Mouse (Mus musculus) forebrain, embryonic 10.5 days (tissue): ENCODE results near the gene Efnb2. TPM values are rescaled to one million over a fixed set of nuclear protein-coding genes. Genes with fewer than 3 reads are reported as not detected.

Source experiments
- DNase-seq: peaks from one replicate; pipeline ENCODE4 v3.0.0-alpha.2; 2017; ENCODE audit warnings: low spot score; ENCODE audit errors: extremely low spot score
- H3K27ac ChIP-seq: fragments of 300-500 bp; sonication (generic); 2 replicates; pipeline ENCODE4 v1.5.1; 2016; ENCODE audit warnings: mild to moderate bottlenecking
- H3K27me3 ChIP-seq: fragments of 300-500 bp; sonication (generic); 2 replicates; pipeline ENCODE4 v1.6.1; 2016; ENCODE audit warnings: mild to moderate bottlenecking; ENCODE audit not compliant: poor library complexity, severe bottlenecking
- H3K36me3 ChIP-seq: fragments of 300-500 bp; sonication (generic); replicated peaks from 2 replicates; pipeline ENCODE4 v1.6.1; 2016; ENCODE audit warnings: mild to moderate bottlenecking, moderate library complexity
- H3K4me1 ChIP-seq: fragments of 300-500 bp; sonication (generic); 2 replicates; pipeline ENCODE4 v1.6.1; 2016
- H3K4me3 ChIP-seq: fragments of 300-500 bp; sonication (generic); 2 replicates; pipeline ENCODE4 v1.5.1; 2016; ENCODE audit warnings: mild to moderate bottlenecking, moderate library complexity
- H3K9me3 ChIP-seq: fragments of 300-500 bp; sonication (generic); 2 replicates; pipeline ENCODE4 v1.6.1; 2016; ENCODE audit warnings: mild to moderate bottlenecking, moderate library complexity
- WGBS: fragments of 180-500 bp; shearing (Covaris S2); methylation state at CpG from one replicate; pipeline ENCODE4 v1.1.7; 2016; 5-methylcytosine and 5-hydroxymethylcytosine counted together
- polyA plus RNA-seq: library from polyadenylated mRNA; unstranded; fragments of >200 nt; fragmentation: Nextera tagmentation; extraction: Ambion mirVana; gene quantifications from 2 replicates; pipeline ENCODE4 v1.2.1, GENCODE M21; 2016

The Efnb2 gene
- polyA plus RNA-seq: 28.7 and 29.9 TPM in 2 replicates

DNA sequence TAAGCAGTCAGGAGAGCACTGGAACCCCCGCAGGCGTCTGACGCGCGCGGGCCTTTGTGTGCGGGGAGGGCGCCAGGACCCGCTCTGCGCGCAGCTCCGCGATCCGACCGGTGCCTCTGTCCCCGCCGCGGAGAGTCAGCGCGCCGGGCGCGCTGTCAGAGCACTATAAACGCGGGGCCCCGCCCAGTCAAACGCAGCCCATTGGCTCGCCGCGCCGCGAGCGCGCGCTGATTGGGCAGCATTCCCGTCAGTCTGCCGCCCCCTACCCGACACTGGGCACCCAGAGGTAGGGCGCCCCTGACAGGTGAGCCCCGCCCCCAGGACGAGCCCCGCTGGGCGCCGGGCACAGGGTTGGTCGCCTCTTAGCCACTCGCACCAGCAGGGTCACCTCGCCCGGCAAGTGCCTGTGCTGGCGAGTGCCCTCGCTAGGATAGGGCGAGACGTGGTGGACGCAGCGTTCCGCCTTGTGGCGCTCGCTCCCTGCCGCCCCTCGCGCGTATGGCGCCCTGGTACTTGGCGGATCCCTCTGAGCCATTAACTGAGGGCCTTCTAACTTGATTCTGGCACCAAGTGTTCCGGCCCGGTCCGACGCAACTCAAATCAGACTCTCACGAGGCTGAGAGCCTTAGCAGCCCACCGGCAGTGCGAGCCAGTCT lies at the start of gene Efnb2:
Gene Efnb2, minus strand, starts transcription at position 140 of the 656 bp plus-strand sequence.
- under 1% methylated on average over 69 of the region's 70 CpGs for WGBS
- Histone ChIP-seq H3K4me3 (peak within 1 kb of the TSS; percentile 97), H3K36me3 (peaks cover 22% of the 10 kb centered on the region), H3K4me1 (peaks cover 33% of the 10 kb centered on the region), H3K27me3 (no peaks in the 10 kb centered on the region), H3K9me3 (no peaks in the 10 kb centered on the region), H3K27ac (peak within 1 kb of the TSS; percentile 98)
- peak; percentile 95 for DNase-seq

GRCm38 (mm10) chr8:8704813-8705212 lies 43.8 kb upstream of the Efnb2 start:
- WGBS: 82% methylated on average over 9 of the region's 9 CpGs
- Histone ChIP-seq H3K9me3 (no peaks in the 10 kb centered on the region), H3K4me1 (no peaks in the 10 kb centered on the region), H3K27me3 (no peaks in the 10 kb centered on the region), H3K4me3 (no peak overlapping the region), H3K36me3 (no peaks in the 10 kb centered on the region), H3K27ac (no peak overlapping the region)
- no peak for DNase-seq

DNA sequence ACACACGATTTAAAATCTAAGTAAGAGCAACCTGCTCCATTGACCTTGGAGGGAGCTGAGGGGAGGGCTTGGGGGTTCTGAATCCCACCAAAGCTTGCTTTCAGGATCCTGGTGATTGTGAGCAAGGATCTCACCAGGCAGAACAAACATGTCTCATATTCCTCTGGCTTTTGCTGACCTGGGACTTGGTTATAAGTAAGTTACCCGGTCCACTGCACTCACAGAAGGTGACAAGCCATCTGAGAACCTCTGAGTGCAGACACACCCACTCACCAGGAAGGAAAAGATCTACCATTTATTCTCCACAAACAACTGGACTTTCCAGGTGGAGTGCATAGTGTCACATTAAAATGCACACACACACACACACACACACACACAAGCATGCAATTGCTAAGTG lies 42.6 kb upstream of the Efnb2 start:
- H3K4me3 ChIP-seq: no peak overlapping the region
- no peaks in the 10 kb centered on the region for H3K4me1 ChIP-seq
- H3K27me3 ChIP-seq: no peaks in the 10 kb centered on the region
- no peak overlapping the region for H3K27ac ChIP-seq
- H3K9me3 ChIP-seq: no peaks in the 10 kb centered on the region
- H3K36me3 ChIP-seq: no peaks in the 10 kb centered on the region
- 92% methylated on average over 2 of the region's 2 CpGs for WGBS
- no peak for DNase-seq

GRCm38 (mm10) chr8:8700821-8701220 lies 39.8 kb upstream of the Efnb2 start:
- Histone ChIP-seq H3K36me3 (no peaks in the 10 kb centered on the region), H3K4me3 (no peak overlapping the region), H3K27me3 (no peaks in the 10 kb centered on the region), H3K4me1 (no peaks in the 10 kb centered on the region), H3K27ac (no peak overlapping the region), H3K9me3 (no peaks in the 10 kb centered on the region)
- no peak for DNase-seq
- WGBS: 91% methylated on average over 10 of the region's 10 CpGs

DNA sequence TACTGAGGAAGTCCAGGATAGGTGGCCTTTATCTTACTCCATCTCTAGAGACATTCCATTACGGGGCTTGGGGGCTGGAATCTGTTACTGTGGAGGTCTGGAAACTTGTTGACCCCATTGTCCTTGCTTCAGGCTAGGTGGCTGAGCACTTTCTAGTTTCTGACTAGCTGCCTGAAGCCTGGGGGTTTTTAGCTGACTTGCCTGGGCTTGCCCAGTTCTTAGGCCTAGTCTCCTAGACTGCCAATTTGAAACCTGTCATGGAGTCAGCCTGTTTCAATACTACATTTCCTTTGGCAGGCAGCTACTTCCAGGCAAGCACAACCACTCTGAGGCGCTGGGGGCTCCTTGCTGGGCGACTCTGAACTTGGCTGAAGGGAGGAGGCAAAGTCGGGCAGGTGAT lies 39.2 kb upstream of the Efnb2 start:
- Histone ChIP-seq H3K36me3 (no peaks in the 10 kb centered on the region), H3K9me3 (no peaks in the 10 kb centered on the region), H3K27me3 (no peaks in the 10 kb centered on the region), H3K4me3 (no peak overlapping the region), H3K4me1 (no peaks in the 10 kb centered on the region), H3K27ac (no peak overlapping the region)
- 77% methylated on average over 4 of the region's 4 CpGs for WGBS
- no peak for DNase-seq

GRCm38 (mm10) chr8:8690146-8691092 lies 29.4 kb upstream of the Efnb2 start, which contains the start of gene Arglu1:
TSS of gene Arglu1 (minus strand) at chr8:8690521.
- WGBS: under 1% methylated on average over 80 of the region's 81 CpGs
- peak within 1 kb of the TSS; percentile 90 for H3K4me3 ChIP-seq
- H3K9me3 ChIP-seq: no peaks in the 10 kb centered on the region
- 0 out of 2 replicates have a peak, but pooled peaks cover 6% of the 10 kb centered on the region for H3K36me3 ChIP-seq
- peak within 1 kb of the TSS; percentile 99 for H3K27ac ChIP-seq
- H3K4me1 ChIP-seq: peaks cover 42% of the 10 kb centered on the region
- DNase-seq: peak; percentile 95
- H3K27me3 ChIP-seq: no peaks in the 10 kb centered on the region

DNA sequence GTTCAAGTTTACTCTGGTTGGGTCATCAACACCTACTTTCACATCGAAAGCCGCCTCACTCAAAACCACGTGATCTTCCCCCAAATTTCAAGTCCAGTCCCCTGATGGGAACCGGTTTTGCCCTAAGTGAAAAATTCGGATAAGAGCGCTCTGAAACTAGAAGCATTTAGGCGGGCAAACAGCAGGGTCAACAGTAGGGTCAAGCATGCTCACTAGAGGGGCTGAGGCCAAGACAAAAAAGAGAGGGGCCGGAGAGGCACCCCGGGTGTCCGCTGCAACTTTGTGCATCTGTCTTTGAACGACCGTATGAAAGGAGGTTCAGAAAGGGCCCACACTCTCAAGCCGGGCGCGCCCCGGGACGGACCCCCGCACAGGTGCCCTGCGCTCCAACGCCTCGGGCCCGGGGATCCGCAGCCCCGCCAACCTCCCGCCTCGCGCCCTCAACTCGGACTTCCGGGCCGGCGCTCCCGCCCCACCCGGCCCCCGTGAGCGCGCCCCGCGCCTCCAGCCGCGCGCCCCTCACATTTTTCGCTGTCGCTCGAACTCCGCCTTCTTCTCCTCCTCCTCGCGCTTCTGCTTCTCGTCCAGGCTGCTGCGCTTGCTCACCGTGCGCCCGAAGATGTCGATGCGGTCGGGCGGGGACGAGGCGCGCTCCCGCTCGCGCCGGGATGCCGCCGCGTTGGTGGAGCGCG lies 28.6 kb upstream of the Efnb2 start:
- Histone ChIP-seq H3K27ac (peak overlapping the region; percentile 99), H3K4me3 (peak overlapping the region; percentile 90), H3K4me1 (peaks cover 44% of the 10 kb centered on the region), H3K36me3 (0 out of 2 replicates have a peak, but pooled peaks cover 6% of the 10 kb centered on the region), H3K9me3 (no peaks in the 10 kb centered on the region), H3K27me3 (no peaks in the 10 kb centered on the region)
- under 1% methylated on average over 67 of the region's 68 CpGs for WGBS
- DNase-seq: peak; percentile 67

DNA sequence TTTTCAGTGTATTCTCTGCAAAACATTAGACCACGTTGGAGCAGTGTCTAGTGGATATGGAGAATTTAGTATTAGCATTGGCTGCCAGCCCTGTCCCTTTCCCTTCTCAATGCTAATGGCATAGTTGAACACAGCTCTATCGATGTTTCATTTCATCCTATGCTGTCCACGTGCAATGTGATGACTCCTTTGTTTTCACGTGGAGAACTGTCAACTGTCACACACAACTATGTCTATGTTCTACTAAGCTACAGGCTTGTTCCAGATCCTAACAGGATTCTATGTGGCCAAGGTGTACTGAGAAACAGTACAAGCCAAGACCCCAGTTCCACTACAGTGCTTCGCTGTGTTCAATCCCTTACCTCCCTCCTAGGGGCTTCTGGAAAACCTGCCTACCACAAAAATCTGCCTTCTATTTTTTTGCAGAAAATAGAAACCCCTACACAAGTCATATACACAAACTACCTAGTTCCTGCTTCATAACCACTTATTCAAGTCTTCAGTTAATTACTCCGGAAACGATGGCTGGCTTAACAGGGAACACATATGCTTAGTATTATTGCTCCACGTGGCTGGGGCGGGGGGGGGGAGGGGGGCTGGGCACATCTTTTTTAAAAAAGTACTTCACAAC lies 27.9 kb upstream of the Efnb2 start:
- 18% methylated on average over 9 of the region's 9 CpGs for WGBS
- Histone ChIP-seq H3K4me3 (peak overlapping the region; percentile 90), H3K27me3 (no peaks in the 10 kb centered on the region), H3K4me1 (peaks cover 44% of the 10 kb centered on the region), H3K36me3 (0 out of 2 replicates have a peak, but pooled peaks cover 6% of the 10 kb centered on the region), H3K27ac (peak overlapping the region; percentile 99), H3K9me3 (no peaks in the 10 kb centered on the region)
- DNase-seq: no peak

DNA sequence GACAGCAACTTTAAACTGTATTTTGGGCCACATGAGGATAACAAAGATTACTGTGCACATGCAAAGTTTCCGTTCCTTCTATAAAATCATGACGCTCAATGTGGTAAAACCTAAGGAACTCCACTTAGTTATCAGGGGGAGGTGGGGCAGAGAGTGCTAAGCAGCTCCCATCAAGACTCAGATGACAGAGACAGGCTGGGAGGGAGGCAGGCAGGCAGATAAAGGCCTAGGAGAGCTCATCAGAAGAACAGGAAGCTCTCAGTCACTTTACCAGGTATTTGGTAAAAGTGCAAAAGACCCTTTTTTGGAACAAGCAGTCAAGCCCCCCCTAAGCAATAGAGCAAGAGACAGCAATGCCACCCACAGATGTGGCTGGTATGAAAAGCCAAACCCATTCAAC lies 24.5 kb upstream of the Efnb2 start:
- Histone ChIP-seq H3K4me1 (peaks cover 41% of the 10 kb centered on the region), H3K36me3 (peaks cover 39% of the 10 kb centered on the region), H3K4me3 (no peak overlapping the region; the same call in 1 of the 2 replicates), H3K9me3 (no peaks in the 10 kb centered on the region), H3K27me3 (no peaks in the 10 kb centered on the region), H3K27ac (no peak overlapping the region)
- DNase-seq: no peak
- 89% methylated on average over 2 of the region's 2 CpGs for WGBS

- WGBS: 92% methylated on average over 3 of the region's 3 CpGs
- Histone ChIP-seq H3K36me3 (peaks cover 67% of the 10 kb centered on the region), H3K27me3 (no peaks in the 10 kb centered on the region), H3K4me1 (peaks cover 25% of the 10 kb centered on the region), H3K4me3 (no peak overlapping the region), H3K27ac (no peak overlapping the region), H3K9me3 (no peaks in the 10 kb centered on the region)
- DNase-seq: no peak
These were observed 21.7 kb upstream of the Efnb2 start for GRCm38 (mm10) chr8:8682697-8683096.

DNA sequence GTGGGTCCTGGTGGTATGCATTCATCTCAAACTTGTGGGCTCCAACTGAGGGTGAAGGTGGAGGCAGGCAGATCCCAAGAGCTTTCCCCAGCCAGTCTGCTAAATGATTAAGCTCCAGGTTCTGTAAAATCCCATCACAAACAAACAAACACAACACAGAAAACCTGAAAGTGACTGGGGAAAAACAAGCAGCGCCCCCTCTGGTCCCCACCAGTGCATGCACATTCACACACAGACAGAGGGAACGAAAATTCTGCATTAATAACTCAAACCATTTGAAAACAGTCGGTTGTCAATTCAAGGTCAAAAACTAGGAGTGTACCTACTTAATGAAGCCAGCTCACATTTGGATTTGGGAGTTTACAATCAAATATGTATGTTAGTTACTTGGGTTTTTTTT lies 17.2 kb upstream of the Efnb2 start:
- no peak for DNase-seq
- peaks cover 99% of the 10 kb centered on the region for H3K36me3 ChIP-seq
- no peaks in the 10 kb centered on the region for H3K27me3 ChIP-seq
- H3K4me1 ChIP-seq: no peaks in the 10 kb centered on the region
- H3K27ac ChIP-seq: no peak overlapping the region
- 87% methylated on average over 3 of the region's 3 CpGs for WGBS
- H3K4me3 ChIP-seq: no peak overlapping the region
- no peaks in the 10 kb centered on the region for H3K9me3 ChIP-seq

DNA sequence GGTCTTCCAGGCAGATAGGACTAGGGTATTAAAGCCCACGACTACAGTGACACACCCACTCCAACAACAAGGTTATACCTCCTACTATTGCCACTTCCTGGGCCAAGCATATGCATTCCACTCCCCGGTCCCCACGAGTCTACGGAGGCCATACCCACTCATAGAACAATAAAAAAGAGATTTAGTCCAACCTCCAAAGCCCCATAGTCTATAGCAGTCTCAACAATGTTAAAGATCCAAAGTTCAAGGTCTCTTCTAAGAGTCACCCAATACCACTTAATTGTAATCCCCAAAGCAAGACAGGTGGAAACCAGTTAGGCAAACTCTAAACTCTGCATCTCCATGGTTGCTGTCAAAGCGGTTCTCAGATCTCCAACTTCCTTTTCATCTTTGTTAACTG lies 13.8 kb upstream of the Efnb2 start:
- Histone ChIP-seq H3K27ac (no peak overlapping the region), H3K36me3 (peaks cover 98% of the 10 kb centered on the region), H3K9me3 (no peaks in the 10 kb centered on the region), H3K4me1 (no peaks in the 10 kb centered on the region), H3K4me3 (no peak overlapping the region), H3K27me3 (no peaks in the 10 kb centered on the region)
- no peak for DNase-seq
- 93% methylated on average over 5 of the region's 5 CpGs for WGBS
